Mouse (Mus musculus): ENCODE measurements around the gene Ldlrad3. TPM values are rescaled to one million over a fixed set of nuclear protein-coding genes. Genes with fewer than 3 reads are reported as not detected.

Ldlrad3 gene
- polyA plus RNA-seq, 1 experiment from 2014 or later, result 4.3 TPM

DNA sequence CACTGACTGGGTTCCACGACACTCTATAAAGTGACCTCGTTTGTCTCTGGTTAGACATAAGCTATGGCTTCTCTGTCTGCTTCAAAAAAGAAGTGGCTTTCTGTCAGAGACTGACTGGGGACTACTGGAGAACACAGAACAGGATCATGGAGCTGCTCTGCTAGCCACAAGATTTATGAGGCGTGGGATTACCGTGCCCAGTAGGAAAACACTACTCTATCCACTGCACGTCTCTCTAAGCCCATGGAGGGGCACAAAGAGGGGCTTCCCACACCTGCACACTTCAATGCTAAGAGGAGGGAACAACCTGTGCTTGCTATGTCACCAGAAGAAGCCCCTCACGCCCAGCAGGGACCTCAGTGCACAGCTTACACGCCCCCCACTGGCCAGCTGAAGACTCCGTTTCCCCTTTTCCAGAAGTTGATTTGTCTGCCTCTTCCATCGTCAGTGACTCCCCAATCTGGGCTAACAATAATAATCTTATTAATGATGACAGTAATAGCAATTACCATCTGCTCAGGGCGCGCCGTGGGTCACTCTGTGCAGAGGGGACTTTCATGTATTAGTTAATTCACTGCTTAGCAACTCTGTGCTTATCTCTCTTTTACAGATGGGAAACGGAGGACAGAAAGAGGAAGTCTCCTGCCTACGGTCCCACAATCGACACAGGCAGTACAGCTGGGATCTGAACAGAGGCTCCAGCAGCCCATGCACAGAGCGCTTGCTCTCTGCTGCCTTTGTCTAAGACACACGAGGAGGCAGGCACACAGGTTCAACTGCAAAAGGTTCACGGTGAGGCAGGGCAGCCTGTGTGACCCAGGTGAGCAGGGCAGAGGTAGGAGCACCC, 149.3 kb downstream of the Ldlrad3 start:
- H3K36me3 ChIP-seq (ENCODE audit: control insufficient read depth, insufficient read depth), result no peaks in the 10 kb centered on the region
- H3K4me3 ChIP-seq (ENCODE audit: low read depth, low read length), result no peak overlapping the region
- TF ChIP-seq CTCF (IDR thresholded peaks at IDR 0.05; ENCODE audit: low read depth), result peak; percentile 18; the same call in 1 of the 2 replicates
- H3K27ac ChIP-seq (ENCODE audit: low read depth, low read length), result no peak overlapping the region
- WGBS, result 45% methylated on average over 18 of the region's 18 CpGs
- no peak; the same call in 1 of the 2 replicates for ATAC-seq
- no peaks in the 10 kb centered on the region for H3K4me1 ChIP-seq (replicated peaks; ENCODE audit: control insufficient read depth, insufficient read depth, low read length)
- no peaks in the 10 kb centered on the region for H3K9me3 ChIP-seq (ENCODE audit: control insufficient read depth)
- H3K4me2 ChIP-seq (replicated peaks; ENCODE audit: low read depth), result peak overlapping the region; percentile 40
- no peaks in the 10 kb centered on the region for H3K27me3 ChIP-seq (replicated peaks; ENCODE audit: control insufficient read depth, insufficient read depth, low read length)
- H3K9ac ChIP-seq (ENCODE audit: low read depth, low read length), result no peak overlapping the region

DNA sequence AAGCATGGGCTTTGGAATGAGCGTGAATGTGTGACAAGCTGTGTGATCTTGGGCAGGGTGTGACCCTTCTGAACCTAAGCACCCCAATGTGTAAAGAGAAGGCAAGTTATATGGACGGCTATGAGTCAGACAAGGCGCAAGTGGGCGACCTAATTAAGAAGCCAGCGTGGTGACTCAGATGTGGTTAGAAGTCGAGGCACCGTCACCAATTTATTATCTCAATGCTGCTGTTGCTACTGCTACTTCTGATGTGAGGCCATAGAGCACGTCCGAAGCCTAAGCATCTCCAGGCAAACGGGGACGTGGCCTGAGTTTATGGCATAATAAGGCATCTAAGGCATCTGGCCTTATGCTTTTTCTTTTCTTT, 151.7 kb downstream of the Ldlrad3 start:
- no peak overlapping the region for H3K27ac ChIP-seq (ENCODE audit: low read depth, low read length)
- no peak for TF ChIP-seq CTCF (IDR thresholded peaks at IDR 0.05; ENCODE audit: low read depth)
- H3K4me2 ChIP-seq (replicated peaks; ENCODE audit: low read depth), result no peak overlapping the region
- no peak overlapping the region for H3K4me3 ChIP-seq (ENCODE audit: low read depth, low read length)
- no peaks in the 10 kb centered on the region for H3K36me3 ChIP-seq (ENCODE audit: control insufficient read depth, insufficient read depth)
- H3K9me3 ChIP-seq (ENCODE audit: control insufficient read depth), result no peaks in the 10 kb centered on the region
- ATAC-seq, result peak; percentile 43; the same call in 1 of the 2 replicates
- no peaks in the 10 kb centered on the region for H3K27me3 ChIP-seq (replicated peaks; ENCODE audit: control insufficient read depth, insufficient read depth, low read length)
- H3K9ac ChIP-seq (ENCODE audit: low read depth, low read length), result no peak overlapping the region
- H3K4me1 ChIP-seq (replicated peaks; ENCODE audit: control insufficient read depth, insufficient read depth, low read length), result no peaks in the 10 kb centered on the region
- WGBS, result 51% methylated on average over 11 of the region's 11 CpGs

DNA sequence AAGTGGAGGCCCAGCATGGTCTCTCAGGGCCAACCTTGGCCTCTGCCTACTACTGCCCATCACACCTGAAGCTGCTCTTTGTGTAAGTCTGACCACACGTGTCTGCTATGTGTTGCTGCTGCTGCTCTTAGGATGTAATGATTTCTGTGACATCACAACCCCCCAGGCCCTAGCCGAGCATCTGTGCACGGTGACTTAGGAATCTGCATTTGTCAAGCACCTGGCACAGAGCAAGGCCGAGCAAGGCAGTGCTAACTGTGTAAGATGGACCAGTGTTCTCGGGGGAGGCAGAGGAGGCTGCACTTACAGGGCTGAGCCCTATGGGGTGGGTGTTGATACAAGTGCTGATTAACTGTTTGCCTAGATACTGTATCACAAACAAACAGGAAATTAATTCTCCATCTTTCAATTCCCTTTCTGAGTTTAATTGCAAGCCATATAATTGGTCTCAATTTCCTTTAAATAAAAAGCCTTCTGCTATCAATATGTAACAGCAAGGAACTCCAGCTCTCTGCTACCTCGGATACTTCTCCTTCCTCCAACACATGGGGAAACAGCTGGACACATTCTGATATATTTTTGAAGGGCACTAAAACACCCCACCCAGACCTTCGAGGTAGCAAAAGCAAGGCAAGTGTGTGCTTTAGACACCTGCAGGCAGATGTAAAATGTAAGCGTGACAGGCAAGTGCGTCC, 152.2 kb downstream of the Ldlrad3 start:
- no peak for TF ChIP-seq CTCF (IDR thresholded peaks at IDR 0.05; ENCODE audit: low read depth)
- H3K9me3 ChIP-seq (ENCODE audit: control insufficient read depth), result no peaks in the 10 kb centered on the region
- H3K36me3 ChIP-seq (ENCODE audit: control insufficient read depth, insufficient read depth), result no peaks in the 10 kb centered on the region
- no peaks in the 10 kb centered on the region for H3K27me3 ChIP-seq (replicated peaks; ENCODE audit: control insufficient read depth, insufficient read depth, low read length)
- H3K4me3 ChIP-seq (ENCODE audit: low read depth, low read length), result no peak overlapping the region
- no peak overlapping the region for H3K4me2 ChIP-seq (replicated peaks; ENCODE audit: low read depth)
- H3K27ac ChIP-seq (ENCODE audit: low read depth, low read length), result no peak overlapping the region
- 61% methylated on average over 9 of the region's 9 CpGs for whole genome bisulfite sequencing
- 0 out of 2 replicates have a peak, but pooled peaks have one; percentile 26 for ATAC-seq
- H3K4me1 ChIP-seq (replicated peaks; ENCODE audit: control insufficient read depth, insufficient read depth, low read length), result no peaks in the 10 kb centered on the region
- H3K9ac ChIP-seq (ENCODE audit: low read depth, low read length), result no peak overlapping the region

DNA sequence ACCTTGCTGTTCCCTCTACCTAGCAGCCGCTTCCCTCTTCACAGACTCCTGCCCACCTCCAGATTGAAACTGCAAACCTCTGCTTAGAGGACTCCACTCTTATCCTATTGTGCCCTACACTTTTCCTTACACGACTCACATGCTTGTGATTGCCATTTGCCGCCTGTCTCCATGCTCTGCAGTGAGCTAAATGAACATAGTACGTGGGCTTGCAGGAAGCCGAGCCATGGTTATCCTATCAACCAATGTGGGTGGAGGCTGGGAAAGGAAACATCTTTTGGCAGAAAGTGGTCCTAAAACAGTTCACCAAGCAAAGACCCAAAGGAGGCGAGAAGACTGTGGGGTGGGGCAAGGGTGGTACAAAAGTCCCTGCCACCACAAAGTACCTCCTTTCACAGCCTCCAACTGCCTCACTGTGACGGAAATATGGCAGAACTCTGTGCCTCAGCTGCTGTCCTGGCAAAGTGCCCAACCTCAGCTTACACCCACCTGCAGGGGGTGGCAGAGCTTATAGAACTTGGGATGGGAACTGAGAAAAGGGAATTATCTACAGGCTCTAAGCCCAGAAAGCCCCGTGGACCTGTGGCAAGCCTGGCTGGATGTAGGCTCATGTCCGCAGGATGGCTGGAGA, 153.4 kb downstream of the Ldlrad3 start:
- Histone ChIP-seq H3K9me3 (ENCODE audit: control insufficient read depth) (no peaks in the 10 kb centered on the region), H3K36me3 (ENCODE audit: control insufficient read depth, insufficient read depth) (no peaks in the 10 kb centered on the region), H3K4me1 (replicated peaks; ENCODE audit: control insufficient read depth, insufficient read depth, low read length) (no peaks in the 10 kb centered on the region), H3K27me3 (replicated peaks; ENCODE audit: control insufficient read depth, insufficient read depth, low read length) (no peaks in the 10 kb centered on the region), H3K27ac (ENCODE audit: low read depth, low read length) (no peak overlapping the region), H3K9ac (ENCODE audit: low read depth, low read length) (no peak overlapping the region), H3K4me2 (replicated peaks; ENCODE audit: low read depth) (no peak overlapping the region), H3K4me3 (ENCODE audit: low read depth, low read length) (no peak overlapping the region)
- 82% methylated on average over 9 of the region's 9 CpGs for WGBS
- no peak for ATAC-seq
- 0 out of 2 replicates have a peak, but pooled peaks have one; percentile 24 for TF ChIP-seq CTCF (IDR thresholded peaks at IDR 0.05; ENCODE audit: low read depth)

DNA sequence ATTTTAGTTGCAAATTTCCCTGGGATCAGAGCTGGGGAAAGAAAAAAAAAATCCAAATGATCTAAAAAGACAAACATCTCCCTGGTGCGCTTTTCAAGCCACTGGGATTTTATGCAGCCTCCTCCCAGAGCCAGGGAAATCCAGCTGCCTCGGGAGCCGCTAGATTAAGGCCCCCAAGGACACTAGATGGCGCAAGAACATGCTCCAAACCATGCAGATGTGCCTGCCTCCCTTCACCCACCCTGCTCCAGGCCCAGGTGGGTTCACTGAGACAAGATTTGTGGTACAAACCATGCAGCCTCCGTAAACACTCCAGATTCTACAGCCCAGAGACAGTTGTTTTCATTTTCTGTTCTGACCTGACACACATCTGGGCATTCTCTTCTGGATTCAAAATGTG, 155.5 kb downstream of the Ldlrad3 start:
- Histone ChIP-seq H3K27ac (ENCODE audit: low read depth, low read length) (no peak overlapping the region), H3K4me1 (replicated peaks; ENCODE audit: control insufficient read depth, insufficient read depth, low read length) (no peaks in the 10 kb centered on the region), H3K9me3 (ENCODE audit: control insufficient read depth) (no peaks in the 10 kb centered on the region), H3K36me3 (ENCODE audit: control insufficient read depth, insufficient read depth) (no peaks in the 10 kb centered on the region), H3K9ac (ENCODE audit: low read depth, low read length) (no peak overlapping the region), H3K4me3 (ENCODE audit: low read depth, low read length) (no peak overlapping the region), H3K4me2 (replicated peaks; ENCODE audit: low read depth) (no peak overlapping the region), H3K27me3 (replicated peaks; ENCODE audit: control insufficient read depth, insufficient read depth, low read length) (no peaks in the 10 kb centered on the region)
- ATAC-seq, result no peak
- WGBS, result 25% methylated on average over 5 of the region's 5 CpGs
- TF ChIP-seq CTCF (IDR thresholded peaks at IDR 0.05; ENCODE audit: low read depth), result peak; percentile 82

DNA sequence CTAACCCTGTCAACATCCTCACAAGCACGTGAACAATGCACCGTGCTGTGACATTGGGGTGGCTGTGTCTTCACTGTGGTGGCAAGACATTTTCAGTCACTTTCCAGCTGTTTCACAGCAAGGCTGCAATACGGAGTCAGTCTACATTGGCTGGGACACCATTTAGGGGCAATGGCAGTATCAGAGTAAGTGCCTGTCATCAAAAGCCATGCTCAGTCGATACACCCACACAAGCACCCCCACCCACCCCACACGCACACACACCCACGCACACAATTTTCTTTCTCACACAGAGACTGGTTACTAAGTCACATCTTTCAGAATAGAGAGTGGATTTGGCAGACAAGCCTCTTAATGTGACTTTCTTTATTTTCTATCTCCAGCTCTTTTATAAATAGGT, 156.0 kb downstream of the Ldlrad3 start:
- 92% methylated on average over 6 of the region's 6 CpGs for WGBS
- no peak for TF ChIP-seq CTCF (IDR thresholded peaks at IDR 0.05; ENCODE audit: low read depth)

More for the DNA sequence above, 156.0 kb downstream of the Ldlrad3 start:
- Histone ChIP-seq H3K27ac (ENCODE audit: low read depth, low read length) (no peak overlapping the region), H3K36me3 (ENCODE audit: control insufficient read depth, insufficient read depth) (no peaks in the 10 kb centered on the region), H3K27me3 (replicated peaks; ENCODE audit: control insufficient read depth, insufficient read depth, low read length) (no peaks in the 10 kb centered on the region), H3K9me3 (ENCODE audit: control insufficient read depth) (no peaks in the 10 kb centered on the region), H3K4me2 (replicated peaks; ENCODE audit: low read depth) (no peak overlapping the region), H3K4me1 (replicated peaks; ENCODE audit: control insufficient read depth, insufficient read depth, low read length) (no peaks in the 10 kb centered on the region), H3K9ac (ENCODE audit: low read depth, low read length) (no peak overlapping the region), H3K4me3 (ENCODE audit: low read depth, low read length) (no peak overlapping the region)
- no peak for ATAC-seq

Measured in intestine, postnatal 0 days (tissue).